Mouse (Mus musculus): ENCODE measurements around the gene Sept11. TPM values are rescaled to one million over a fixed set of nuclear protein-coding genes. Genes with fewer than 3 reads are reported as not detected.

Gene Sept11
- total RNA-seq, 1 experiment = 124 TPM

DNA sequence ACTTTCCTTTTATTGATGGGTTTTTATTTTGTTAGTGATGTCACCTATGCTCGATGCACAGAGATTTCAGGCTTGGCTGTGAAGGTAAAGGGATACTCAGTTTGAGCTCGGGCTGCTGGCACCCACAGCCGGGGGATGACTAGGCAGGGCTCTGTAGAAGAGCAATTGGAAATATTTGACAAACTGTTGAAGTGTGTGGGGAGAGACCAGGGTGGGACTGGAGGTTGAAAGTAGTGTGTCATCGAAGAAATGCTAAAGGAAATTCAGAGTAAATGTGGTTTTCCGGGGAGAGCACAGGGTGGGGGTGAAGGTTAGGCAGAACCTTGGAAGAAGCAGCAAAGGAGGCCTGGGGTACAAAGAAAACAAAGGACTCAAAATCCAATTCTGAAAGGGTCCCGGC, 58.7 kb downstream of the Sept11 start:
- H3K9me3 ChIP-seq (ENCODE audit: control insufficient read depth, insufficient read depth, low read depth, low read length) = no peaks in the 10 kb centered on the region
- no peak overlapping the region for H3K4me3 ChIP-seq (ENCODE audit: insufficient read depth in 1 of 2, low read depth in 1 of 2, low read length in 2 of 2, poor library complexity in 1 of 2, severe bottlenecking in 1 of 2)
- in situ Hi-C loops (cut with MboI; ENCODE audit: low sequenced_read_pairs in 2 of 2, unreplicated experiment in 2 of 2) = no loop called here
- no peaks in the 10 kb centered on the region for H3K4me1 ChIP-seq (ENCODE audit: control insufficient read depth in 2 of 2, insufficient read depth in 2 of 2, low read length in 2 of 2, poor library complexity in 1 of 2)
- peaks cover 30% of the 10 kb centered on the region for H3K36me3 ChIP-seq (ENCODE audit: control insufficient read depth, insufficient read depth, low read length, poor library complexity, severe bottlenecking)
- no peak for DNase-seq (ENCODE audit: low read depth, low spot score)
- no peak overlapping the region for H3K27ac ChIP-seq (ENCODE audit: insufficient read depth, low read depth, low read length, poor library complexity, severe bottlenecking)
- no peak for TF ChIP-seq CHD2 (IDR thresholded peaks at IDR 0.05; ENCODE audit: low read depth, low read length)
- TF ChIP-seq MAFK (IDR thresholded peaks at IDR 0.05; ENCODE audit: insufficient read depth, low read depth, low read length) = no peak
- no peak for TF ChIP-seq HCFC1 (IDR thresholded peaks at IDR 0.05; ENCODE audit: borderline replicate concordance, insufficient read depth, low read length)
- TF ChIP-seq ZC3H11A (IDR thresholded peaks at IDR 0.05; ENCODE audit: borderline replicate concordance, low read depth, low read length) = no peak
- TF ChIP-seq ZNF384 (IDR thresholded peaks at IDR 0.05; ENCODE audit: low read depth, low read length) = no peak
- H3K9ac ChIP-seq (ENCODE audit: insufficient read depth, low read depth, low read length, poor library complexity, severe bottlenecking) = no peak overlapping the region

DNA sequence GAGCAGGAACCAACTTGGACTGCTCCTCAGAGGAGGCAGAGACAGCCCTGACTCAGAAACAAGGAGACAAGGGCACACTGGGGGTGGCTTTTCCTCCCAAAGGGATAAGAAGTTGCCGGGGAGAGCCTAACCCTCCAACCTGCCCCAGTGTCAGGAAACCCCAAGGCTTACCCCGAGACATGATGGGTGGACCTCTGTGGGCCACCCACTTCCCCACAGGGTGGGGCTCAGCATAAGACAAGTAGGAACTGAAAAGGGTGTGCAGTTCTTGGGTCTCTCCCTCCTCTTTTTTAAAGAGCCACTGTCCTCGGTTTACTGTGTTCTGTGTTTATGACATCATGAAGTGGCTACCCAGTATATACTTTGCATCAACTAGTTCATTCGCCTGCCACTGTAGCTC, 59.2 kb downstream of the Sept11 start:
- DNase-seq (ENCODE audit: low read depth, low spot score) = no peak
- Histone ChIP-seq H3K9ac (ENCODE audit: insufficient read depth, low read depth, low read length, poor library complexity, severe bottlenecking) (no peak overlapping the region), H3K27ac (ENCODE audit: insufficient read depth, low read depth, low read length, poor library complexity, severe bottlenecking) (no peak overlapping the region), H3K9me3 (ENCODE audit: control insufficient read depth, insufficient read depth, low read depth, low read length) (no peaks in the 10 kb centered on the region), H3K4me1 (ENCODE audit: control insufficient read depth in 2 of 2, insufficient read depth in 2 of 2, low read length in 2 of 2, poor library complexity in 1 of 2) (no peaks in the 10 kb centered on the region), H3K36me3 (ENCODE audit: control insufficient read depth, insufficient read depth, low read length, poor library complexity, severe bottlenecking) (peaks cover 30% of the 10 kb centered on the region), H3K4me3 (ENCODE audit: insufficient read depth in 1 of 2, low read depth in 1 of 2, low read length in 2 of 2, poor library complexity in 1 of 2, severe bottlenecking in 1 of 2) (no peak overlapping the region)
- TF ChIP-seq ZC3H11A (IDR thresholded peaks at IDR 0.05; ENCODE audit: borderline replicate concordance, low read depth, low read length) (no peak), ZNF384 (IDR thresholded peaks at IDR 0.05; ENCODE audit: low read depth, low read length) (no peak), CHD2 (IDR thresholded peaks at IDR 0.05; ENCODE audit: low read depth, low read length) (no peak), MAFK (IDR thresholded peaks at IDR 0.05; ENCODE audit: insufficient read depth, low read depth, low read length) (no peak), HCFC1 (IDR thresholded peaks at IDR 0.05; ENCODE audit: borderline replicate concordance, insufficient read depth, low read length) (no peak)
- in situ Hi-C loops (cut with MboI; ENCODE audit: low sequenced_read_pairs in 2 of 2, unreplicated experiment in 2 of 2) = no loop called here

DNA sequence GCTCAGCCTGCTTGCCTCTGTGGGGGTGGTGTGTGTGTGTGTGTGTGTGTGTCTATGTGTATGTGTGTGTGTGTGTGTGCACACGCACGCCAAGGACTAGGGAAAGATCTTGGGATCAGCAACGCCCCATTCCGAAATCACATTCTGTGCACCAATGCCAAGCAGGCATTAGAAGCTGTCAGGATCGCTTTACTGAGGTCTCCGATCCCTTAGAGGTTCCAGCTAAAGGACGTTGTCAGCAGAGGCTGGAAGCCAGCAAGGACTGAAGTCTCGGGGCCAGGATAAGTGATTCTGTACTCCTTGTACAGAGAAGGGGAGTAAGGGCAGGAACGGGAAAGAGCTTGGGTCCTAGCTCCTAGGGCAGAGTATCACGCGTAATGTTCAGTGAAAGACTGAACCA, 61.2 kb downstream of the Sept11 start:
- Histone ChIP-seq H3K9ac (ENCODE audit: insufficient read depth, low read depth, low read length, poor library complexity, severe bottlenecking) (no peak overlapping the region), H3K27ac (ENCODE audit: insufficient read depth, low read depth, low read length, poor library complexity, severe bottlenecking) (no peak overlapping the region), H3K9me3 (ENCODE audit: control insufficient read depth, insufficient read depth, low read depth, low read length) (no peaks in the 10 kb centered on the region), H3K4me1 (ENCODE audit: control insufficient read depth in 2 of 2, insufficient read depth in 2 of 2, low read length in 2 of 2, poor library complexity in 1 of 2) (no peaks in the 10 kb centered on the region), H3K4me3 (ENCODE audit: insufficient read depth in 1 of 2, low read depth in 1 of 2, low read length in 2 of 2, poor library complexity in 1 of 2, severe bottlenecking in 1 of 2) (no peak overlapping the region), H3K36me3 (ENCODE audit: control insufficient read depth, insufficient read depth, low read length, poor library complexity, severe bottlenecking) (peaks cover 33% of the 10 kb centered on the region)
- in situ Hi-C loops (cut with MboI; ENCODE audit: low sequenced_read_pairs in 2 of 2, unreplicated experiment in 2 of 2) = no loop called here
- TF ChIP-seq HCFC1 (IDR thresholded peaks at IDR 0.05; ENCODE audit: borderline replicate concordance, insufficient read depth, low read length) (no peak), MAFK (IDR thresholded peaks at IDR 0.05; ENCODE audit: insufficient read depth, low read depth, low read length) (no peak), ZNF384 (IDR thresholded peaks at IDR 0.05; ENCODE audit: low read depth, low read length) (no peak), ZC3H11A (IDR thresholded peaks at IDR 0.05; ENCODE audit: borderline replicate concordance, low read depth, low read length) (no peak), CHD2 (IDR thresholded peaks at IDR 0.05; ENCODE audit: low read depth, low read length) (no peak)
- no peak for DNase-seq (ENCODE audit: low read depth, low spot score)

DNA sequence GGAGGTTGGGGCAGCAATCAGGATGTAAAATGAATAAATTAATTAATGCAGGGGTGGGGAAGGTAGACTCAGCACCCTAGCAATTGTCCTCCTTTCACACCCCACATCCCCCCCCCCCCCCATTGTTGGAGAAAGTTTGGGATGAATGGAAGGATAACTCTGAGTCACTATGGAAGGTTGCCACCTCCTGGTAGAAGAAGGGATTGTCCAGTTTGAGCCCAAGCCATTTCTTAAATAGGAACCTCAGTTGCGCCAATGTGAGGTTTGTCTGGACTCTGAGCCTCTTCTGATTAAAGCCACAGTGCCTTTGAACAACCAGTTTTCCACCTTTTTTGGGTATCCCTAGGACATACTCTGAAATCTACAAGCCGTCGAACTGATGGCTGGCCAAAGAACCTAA, 70.3 kb downstream of the Sept11 start:
- TF ChIP-seq ZNF384 (IDR thresholded peaks at IDR 0.05; ENCODE audit: low read depth, low read length) (no peak), CHD2 (IDR thresholded peaks at IDR 0.05; ENCODE audit: low read depth, low read length) (no peak), MAFK (IDR thresholded peaks at IDR 0.05; ENCODE audit: insufficient read depth, low read depth, low read length) (no peak), ZC3H11A (IDR thresholded peaks at IDR 0.05; ENCODE audit: borderline replicate concordance, low read depth, low read length) (peak; percentile 49; the same call in 1 of the 2 replicates), HCFC1 (IDR thresholded peaks at IDR 0.05; ENCODE audit: borderline replicate concordance, insufficient read depth, low read length) (no peak)
- H3K36me3 ChIP-seq (ENCODE audit: control insufficient read depth, insufficient read depth, low read length, poor library complexity, severe bottlenecking) = peaks cover 59% of the 10 kb centered on the region
- in situ Hi-C loops (cut with MboI; ENCODE audit: low sequenced_read_pairs in 2 of 2, unreplicated experiment in 2 of 2) = no loop called here
- DNase-seq (ENCODE audit: low read depth, low spot score) = peak; percentile 26
- no peaks in the 10 kb centered on the region for H3K4me1 ChIP-seq (ENCODE audit: control insufficient read depth in 2 of 2, insufficient read depth in 2 of 2, low read length in 2 of 2, poor library complexity in 1 of 2)
- no peak overlapping the region for H3K4me3 ChIP-seq (ENCODE audit: insufficient read depth in 1 of 2, low read depth in 1 of 2, low read length in 2 of 2, poor library complexity in 1 of 2, severe bottlenecking in 1 of 2)
- no peaks in the 10 kb centered on the region for H3K9me3 ChIP-seq (ENCODE audit: control insufficient read depth, insufficient read depth, low read depth, low read length)
- H3K27ac ChIP-seq (ENCODE audit: insufficient read depth, low read depth, low read length, poor library complexity, severe bottlenecking) = no peak overlapping the region
- H3K9ac ChIP-seq (ENCODE audit: insufficient read depth, low read depth, low read length, poor library complexity, severe bottlenecking) = no peak overlapping the region

Data from ES-E14 (cell line).